Mouse (Mus musculus): ENCODE data around the gene Il1rn.

GRCm38 (mm10) chr2:24384393-24384792, 47.7 kb downstream of the Il1rn start:
- TF ChIP-seq CTCF (IDR thresholded peaks at IDR 0.05; ENCODE audit: low read depth, low read length), result no peak
- TF ChIP-seq POLR2A (IDR thresholded peaks at IDR 0.05; ENCODE audit: insufficient read depth, low read length), result no peak

All from ES-Bruce4 (cell line).